Mouse (Mus musculus) forebrain, postnatal 0 days (tissue): ENCODE data around the gene Tatdn3. TPM values are rescaled to one million over a fixed set of nuclear protein-coding genes. Genes with fewer than 3 reads are reported as not detected.

Source experiments
- ATAC-seq: fragments of 200-750 bp; cut with Nextera tagmentation; 2 replicates; pipeline ENCODE4 v1.8.0; 2017; ENCODE audit warnings: mild to moderate bottlenecking, moderate library complexity
- DNase-seq: peaks from one replicate; pipeline ENCODE4 v3.0.0-alpha.2; 2015
- H3K27ac ChIP-seq: fragments of 300-500 bp; sonication (generic); 2 replicates; pipeline ENCODE4 v1.5.1; 2014; ENCODE audit warnings: low read depth, mild to moderate bottlenecking, antibody characterized with exemption, low read length, moderate library complexity, mixed read lengths
- H3K27me3 ChIP-seq: fragments of 300-500 bp; sonication (generic); 2 replicates; pipeline ENCODE4 v1.6.1; 2014; ENCODE audit warnings: mild to moderate bottlenecking, low read length, mixed read lengths; ENCODE audit not compliant: insufficient read depth
- H3K36me3 ChIP-seq: fragments of 300-500 bp; sonication (generic); 2 replicates; pipeline ENCODE4 v1.6.1; 2014; ENCODE audit warnings: mild to moderate bottlenecking, moderate library complexity; ENCODE audit not compliant: insufficient read depth
- H3K4me1 ChIP-seq: fragments of 300-500 bp; sonication (generic); 2 replicates; pipeline ENCODE4 v1.6.1; 2014; ENCODE audit warnings: antibody characterized with exemption; ENCODE audit not compliant: insufficient read depth
- H3K4me2 ChIP-seq: fragments of 300-500 bp; sonication (generic); 2 replicates; pipeline ENCODE4 v1.6.1; 2014; ENCODE audit warnings: low read depth, mild to moderate bottlenecking, moderate library complexity
- H3K4me3 ChIP-seq: fragments of 300-500 bp; sonication (generic); 2 replicates; pipeline ENCODE4 v1.5.1; 2014; ENCODE audit warnings: low read depth, low read length, mixed read lengths
- H3K9ac ChIP-seq: fragments of 300-500 bp; sonication (generic); 2 replicates; pipeline ENCODE4 v1.6.1; 2014; ENCODE audit warnings: mild to moderate bottlenecking
- H3K9me3 ChIP-seq: fragments of 300-500 bp; sonication (generic); 2 replicates; pipeline ENCODE4 v1.6.1; 2016; ENCODE audit warnings: low read length
- CTCF ChIP-seq: sonication (generic); IDR thresholded peaks from 2 replicates; pipeline ENCODE4 v1.5.1; 2016; ENCODE audit warnings: antibody characterized with exemption, control low read depth, low read depth
- WGBS: fragments of 180-500 bp; shearing (Covaris S2); extraction: QIAGEN DNeasy Blood & Tissue Kit; methylation state at CpG from one replicate; pipeline ENCODE4 v1.1.7; 2014; 5-methylcytosine and 5-hydroxymethylcytosine counted together
- polyA plus RNA-seq: library from polyadenylated mRNA; unstranded; fragments of >200 nt; fragmentation: Nextera tagmentation; extraction: Ambion mirVana; gene quantifications from 2 replicates; pipeline ENCODE4 v1.2.1, GENCODE M21; 2015
- total RNA-seq: library from RNA; depleted of rRNA; stranded (reverse); fragments of >200 nt; gene quantifications from 2 replicates; pipeline ENCODE4 v1.2.3, GENCODE M21; 2014

The Tatdn3 gene
- total and polyA plus RNA-seq, 2 experiments from 2014 or later, result 13.2 to 23.0 TPM

GRCm38 (mm10) chr1:191023140-191023539 lies 39.6 kb downstream of the Tatdn3 start:
- no peak overlapping the region for H3K4me2 ChIP-seq
- no peak overlapping the region for H3K4me3 ChIP-seq
- DNase-seq (no peak), ATAC-seq (no peak)
- WGBS, result 81% methylated on average over 2 of the region's 2 CpGs
- no peak for TF ChIP-seq CTCF
- H3K27me3 ChIP-seq, result no peaks in the 10 kb centered on the region
- H3K4me1 ChIP-seq, result peaks cover 7% of the 10 kb centered on the region; the same call in 1 of the 2 replicates
- no peak overlapping the region for H3K27ac ChIP-seq
- H3K9ac ChIP-seq, result no peak overlapping the region
- peaks cover 8% of the 10 kb centered on the region for H3K36me3 ChIP-seq
- no peaks in the 10 kb centered on the region for H3K9me3 ChIP-seq

- ATAC-seq, result no peak
- Histone ChIP-seq H3K27ac (0 out of 2 replicates have a peak overlapping the region, but pooled peaks have one; percentile 29), H3K4me3 (no peak overlapping the region), H3K4me1 (peaks cover 7% of the 10 kb centered on the region; the same call in 1 of the 2 replicates), H3K9me3 (no peaks in the 10 kb centered on the region), H3K9ac (no peak overlapping the region), H3K27me3 (no peaks in the 10 kb centered on the region), H3K4me2 (no peak overlapping the region), H3K36me3 (peaks cover 8% of the 10 kb centered on the region)
- 66% methylated on average over 7 of the region's 7 CpGs for WGBS
- DNase-seq, result no peak
- TF ChIP-seq CTCF, result no peak
These were observed 41.7 kb downstream of the Tatdn3 start for GRCm38 (mm10) chr1:191021016-191021415.

GRCm38 (mm10) chr1:191020217-191020924 lies 42.4 kb downstream of the Tatdn3 start:
- peaks cover 7% of the 10 kb centered on the region; the same call in 1 of the 2 replicates for H3K4me1 ChIP-seq
- DNase-seq (peak; percentile 50), ATAC-seq (no peak)
- H3K4me2 ChIP-seq, result no peak overlapping the region
- no peaks in the 10 kb centered on the region for H3K9me3 ChIP-seq
- no peak for TF ChIP-seq CTCF
- no peak overlapping the region for H3K9ac ChIP-seq
- no peak overlapping the region for H3K4me3 ChIP-seq
- peaks cover 9% of the 10 kb centered on the region for H3K36me3 ChIP-seq
- H3K27me3 ChIP-seq, result no peaks in the 10 kb centered on the region
- H3K27ac ChIP-seq, result no peak overlapping the region
- 74% methylated on average over 3 of the region's 3 CpGs for WGBS

- H3K9ac ChIP-seq, result no peak overlapping the region
- H3K4me2 ChIP-seq, result no peak overlapping the region
- no peaks in the 10 kb centered on the region for H3K27me3 ChIP-seq
- WGBS, result 92% methylated on average over 5 of the region's 5 CpGs
- peaks cover 5% of the 10 kb centered on the region; the same call in 1 of the 2 replicates for H3K4me1 ChIP-seq
- DNase-seq, result no peak
- H3K27ac ChIP-seq, result no peak overlapping the region
- no peak for TF ChIP-seq CTCF
- H3K9me3 ChIP-seq, result no peaks in the 10 kb centered on the region
- H3K36me3 ChIP-seq, result peaks cover 12% of the 10 kb centered on the region
- no peak overlapping the region for H3K4me3 ChIP-seq
- no peak for ATAC-seq
These were observed 42.9 kb downstream of the Tatdn3 start for GRCm38 (mm10) chr1:191019803-191020202.

GRCm38 (mm10) chr1:191014271-191014670 lies 48.5 kb downstream of the Tatdn3 start:
- no peak overlapping the region for H3K4me2 ChIP-seq
- ATAC-seq (no peak), DNase-seq (no peak)
- no peak overlapping the region for H3K9ac ChIP-seq
- no peaks in the 10 kb centered on the region for H3K9me3 ChIP-seq
- peaks cover 33% of the 10 kb centered on the region for H3K36me3 ChIP-seq
- no peak overlapping the region for H3K4me3 ChIP-seq
- no peaks in the 10 kb centered on the region for H3K27me3 ChIP-seq
- 97% methylated on average over 3 of the region's 3 CpGs for WGBS
- H3K27ac ChIP-seq, result no peak overlapping the region
- TF ChIP-seq CTCF, result no peak
- H3K4me1 ChIP-seq, result no peaks in the 10 kb centered on the region

GRCm38 (mm10) chr1:191008707-191009106 lies 54.0 kb downstream of the Tatdn3 start:
- ATAC-seq (no peak), DNase-seq (no peak)
- H3K27me3 ChIP-seq, result no peaks in the 10 kb centered on the region
- H3K36me3 ChIP-seq, result peaks cover 69% of the 10 kb centered on the region
- H3K9me3 ChIP-seq, result no peaks in the 10 kb centered on the region
- H3K4me2 ChIP-seq, result no peak overlapping the region
- TF ChIP-seq CTCF, result 0 out of 2 replicates have a peak, but pooled peaks have one; percentile 26
- H3K9ac ChIP-seq, result no peak overlapping the region
- no peaks in the 10 kb centered on the region for H3K4me1 ChIP-seq
- no peak overlapping the region for H3K4me3 ChIP-seq
- no peak overlapping the region for H3K27ac ChIP-seq
- 98% methylated on average over 5 of the region's 5 CpGs for WGBS

GRCm38 (mm10) chr1:191002201-191002600 lies 60.5 kb downstream of the Tatdn3 start:
- Histone ChIP-seq H3K4me1 (no peaks in the 10 kb centered on the region), H3K9me3 (0 out of 2 replicates have a peak, but pooled peaks cover 7% of the 10 kb centered on the region), H3K27ac (no peak overlapping the region), H3K4me3 (no peak overlapping the region), H3K27me3 (no peaks in the 10 kb centered on the region), H3K9ac (no peak overlapping the region), H3K36me3 (peaks cover 23% of the 10 kb centered on the region), H3K4me2 (no peak overlapping the region)
- 53% methylated on average over 6 of the region's 6 CpGs for WGBS
- TF ChIP-seq CTCF, result peak; percentile 39
- ATAC-seq (no peak), DNase-seq (no peak)
